Mouse (Mus musculus): ENCODE results near the gene St7.

DNA sequence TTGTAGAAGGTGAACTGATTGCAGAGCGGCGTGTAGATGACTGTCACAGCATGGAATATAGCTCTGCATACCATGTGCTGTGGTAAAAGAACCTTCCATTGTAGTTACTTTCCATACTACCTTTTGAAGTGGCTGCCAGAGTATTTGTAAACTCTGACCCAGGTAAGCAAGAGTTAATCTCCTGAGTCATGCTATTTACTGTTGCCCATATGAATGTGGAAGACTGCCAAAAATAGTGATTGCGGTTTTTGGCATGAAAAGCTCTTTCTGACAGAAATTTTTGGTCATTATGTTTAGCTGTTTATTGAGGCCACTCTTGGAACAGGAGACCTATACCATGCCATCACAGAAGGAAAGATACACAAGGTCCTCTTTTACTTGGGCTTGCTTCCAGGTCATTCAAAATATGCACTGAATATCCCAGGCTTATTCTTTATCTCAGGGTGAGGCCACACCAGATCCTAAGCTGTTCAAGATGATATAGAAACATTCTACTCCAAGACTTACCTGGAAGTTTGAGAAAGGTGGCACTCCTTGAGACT, 179.2 kb downstream of the St7 start:
- no peak for TF ChIP-seq POLR2A (IDR thresholded peaks at IDR 0.05; ENCODE audit: borderline replicate concordance, insufficient read depth, low read length)
- TF ChIP-seq CTCF (IDR thresholded peaks at IDR 0.05; ENCODE audit: borderline replicate concordance, insufficient read depth, low read depth, low read length), result no peak
